Mouse (Mus musculus) midbrain, embryonic 14.5 days (tissue): ENCODE data around the gene Pnma1. TPM values are rescaled to one million over a fixed set of nuclear protein-coding genes. Genes with fewer than 3 reads are reported as not detected.

Source experiments
- ATAC-seq: fragments of 200-750 bp; cut with Nextera tagmentation; 2 replicates; pipeline ENCODE4 v1.8.0; 2017; ENCODE audit warnings: moderate number of reproducible peaks, moderate library complexity; ENCODE audit not compliant: low FRiP score, low TSS enrichment
- DNase-seq: peaks from one replicate; pipeline ENCODE4 v3.0.0-alpha.2; 2015
- H3K27ac ChIP-seq: fragments of 300-500 bp; sonication (generic); replicated peaks from 2 replicates; pipeline ENCODE4 v1.5.1; 2014; ENCODE audit warnings: mild to moderate bottlenecking, low read depth, low read length, moderate library complexity
- H3K27me3 ChIP-seq: fragments of 300-500 bp; sonication (generic); 2 replicates; pipeline ENCODE4 v1.6.1; 2014; ENCODE audit warnings: low read length, control low read depth, mixed read lengths; ENCODE audit not compliant: control insufficient read depth, insufficient read depth
- H3K36me3 ChIP-seq: fragments of 300-500 bp; sonication (generic); 2 replicates; pipeline ENCODE4 v1.6.1; 2014; ENCODE audit warnings: low read length, control low read depth; ENCODE audit not compliant: control insufficient read depth, insufficient read depth
- H3K4me1 ChIP-seq: fragments of 300-500 bp; sonication (generic); 2 replicates; pipeline ENCODE4 v1.6.1; 2014; ENCODE audit warnings: mild to moderate bottlenecking, antibody characterized with exemption, low read length, control low read depth; ENCODE audit not compliant: control insufficient read depth, insufficient read depth
- H3K4me2 ChIP-seq: fragments of 300-500 bp; sonication (generic); 2 replicates; pipeline ENCODE4 v1.6.1; 2014; ENCODE audit warnings: mild to moderate bottlenecking, low read length, moderate library complexity
- H3K4me3 ChIP-seq: fragments of 300-500 bp; sonication (generic); replicated peaks from 2 replicates; pipeline ENCODE4 v1.5.1; 2014; ENCODE audit warnings: low read depth, low read length
- H3K9ac ChIP-seq: fragments of 300-500 bp; sonication (generic); replicated peaks from 2 replicates; pipeline ENCODE4 v1.6.1; 2014; ENCODE audit warnings: mild to moderate bottlenecking, low read length, moderate library complexity
- H3K9me3 ChIP-seq: fragments of 300-500 bp; sonication (generic); 2 replicates; pipeline ENCODE4 v1.6.1; 2016; ENCODE audit warnings: low read length, control low read depth, mixed read lengths; ENCODE audit not compliant: control insufficient read depth
- WGBS: fragments of 180-500 bp; shearing (Covaris S2); extraction: QIAGEN DNeasy Blood & Tissue Kit; methylation state at CpG from one replicate; pipeline ENCODE4 v1.1.7; 2014; 5-methylcytosine and 5-hydroxymethylcytosine counted together
- polyA plus RNA-seq: library from polyadenylated mRNA; unstranded; fragments of >200 nt; fragmentation: Nextera tagmentation; extraction: Ambion mirVana; gene quantifications from 2 replicates; pipeline ENCODE4 v1.2.1, GENCODE M21; 2014

The Pnma1 gene
- polyA plus RNA-seq, 1 experiment from 2014 or later, result 5.4 TPM

GRCm38 (mm10) chr12:84152352-84153190 lies 4.3 kb upstream of the Pnma1 start:
- no peak for DNase-seq
- Histone ChIP-seq H3K4me2 (no peak overlapping the region), H3K36me3 (peaks cover 27% of the 10 kb centered on the region), H3K4me1 (peaks cover 9% of the 10 kb centered on the region; the same call in 1 of the 2 replicates), H3K9ac (no peak overlapping the region), H3K9me3 (no peaks in the 10 kb centered on the region), H3K27me3 (no peaks in the 10 kb centered on the region), H3K4me3 (no peak overlapping the region), H3K27ac (no peak overlapping the region)
- WGBS, result 80% methylated on average over 32 of the region's 32 CpGs
- ATAC-seq, result no peak

- H3K36me3 ChIP-seq, result peaks cover 22% of the 10 kb centered on the region
Measured at GRCm38 (mm10) chr12:84151911-84152310, 3.6 kb upstream of the Pnma1 start.

GRCm38 (mm10) chr12:84150976-84151375 lies 2.7 kb upstream of the Pnma1 start:
- Histone ChIP-seq H3K9me3 (no peaks in the 10 kb centered on the region), H3K4me3 (no peak overlapping the region), H3K9ac (no peak overlapping the region), H3K27me3 (no peaks in the 10 kb centered on the region), H3K36me3 (peaks cover 18% of the 10 kb centered on the region), H3K4me1 (peaks cover 13% of the 10 kb centered on the region; the same call in 1 of the 2 replicates), H3K4me2 (no peak overlapping the region), H3K27ac (no peak overlapping the region)
- DNase-seq, result no peak
- 72% methylated on average over 6 of the region's 6 CpGs for WGBS
- no peak for ATAC-seq

More at GRCm38 (mm10) chr12:84151911-84152310, 3.6 kb upstream of the Pnma1 start:
- DNase-seq (no peak), ATAC-seq (no peak)
- Histone ChIP-seq H3K4me1 (peaks cover 13% of the 10 kb centered on the region; the same call in 1 of the 2 replicates), H3K27me3 (no peaks in the 10 kb centered on the region), H3K9ac (no peak overlapping the region), H3K27ac (no peak overlapping the region), H3K9me3 (no peaks in the 10 kb centered on the region), H3K4me3 (no peak overlapping the region), H3K4me2 (no peak overlapping the region)
- WGBS, result 91% methylated on average over 10 of the region's 10 CpGs

- Histone ChIP-seq H3K27me3 (no peaks in the 10 kb centered on the region), H3K4me2 (no peak overlapping the region), H3K9ac (no peak overlapping the region; the same call in 1 of the 2 replicates), H3K4me1 (peaks cover 13% of the 10 kb centered on the region; the same call in 1 of the 2 replicates), H3K9me3 (no peaks in the 10 kb centered on the region), H3K36me3 (peaks cover 9% of the 10 kb centered on the region), H3K27ac (no peak overlapping the region), H3K4me3 (no peak overlapping the region)
- ATAC-seq (no peak), DNase-seq (peak; percentile 48)
- WGBS, result 42% methylated on average over 15 of the region's 15 CpGs
Measured at GRCm38 (mm10) chr12:84149971-84150370, 1.7 kb upstream of the Pnma1 start.

GRCm38 (mm10) chr12:84148622-84149012 lies 328 bp upstream of the Pnma1 start:
- WGBS, result under 1% methylated on average over 10 of the region's 10 CpGs
- Histone ChIP-seq H3K36me3 (peaks cover 5% of the 10 kb centered on the region; the same call in 1 of the 2 replicates), H3K4me1 (peaks cover 13% of the 10 kb centered on the region; the same call in 1 of the 2 replicates), H3K9ac (no peak overlapping the region), H3K4me2 (peak overlapping the region; percentile 82), H3K27me3 (no peaks in the 10 kb centered on the region), H3K4me3 (peak overlapping the region; percentile 64), H3K27ac (0 out of 2 replicates have a peak overlapping the region, but pooled peaks have one; percentile 33), H3K9me3 (no peaks in the 10 kb centered on the region)
- peak; percentile 32 for ATAC-seq
- DNase-seq, result no peak

- H3K4me3 ChIP-seq, result no peak overlapping the region
- 0 out of 2 replicates have a peak, but pooled peaks cover 2% of the 10 kb centered on the region for H3K4me1 ChIP-seq
- no peak overlapping the region for H3K27ac ChIP-seq
- ATAC-seq, result no peak
- no peaks in the 10 kb centered on the region for H3K27me3 ChIP-seq
- no peak overlapping the region for H3K9ac ChIP-seq
- 57% methylated on average over 14 of the region's 14 CpGs for WGBS
- no peaks in the 10 kb centered on the region for H3K9me3 ChIP-seq
- no peak overlapping the region for H3K4me2 ChIP-seq
- DNase-seq, result no peak
- peaks cover 26% of the 10 kb centered on the region for H3K36me3 ChIP-seq
Measured at GRCm38 (mm10) chr12:84142281-84143050, 5.8 kb downstream of the Pnma1 start.

GRCm38 (mm10) chr12:84141271-84141670 lies 7.0 kb downstream of the Pnma1 start:
- H3K4me3 ChIP-seq, result no peak overlapping the region
- no peak overlapping the region for H3K27ac ChIP-seq
- no peak for DNase-seq
- peaks cover 37% of the 10 kb centered on the region for H3K36me3 ChIP-seq
- no peak for ATAC-seq
- no peaks in the 10 kb centered on the region for H3K4me1 ChIP-seq
- no peak overlapping the region for H3K4me2 ChIP-seq
- H3K27me3 ChIP-seq, result no peaks in the 10 kb centered on the region
- H3K9ac ChIP-seq, result no peak overlapping the region
- no peaks in the 10 kb centered on the region for H3K9me3 ChIP-seq
- WGBS, result 87% methylated on average over 4 of the region's 4 CpGs

GRCm38 (mm10) chr12:84140135-84140534 lies 8.2 kb downstream of the Pnma1 start:
- DNase-seq (no peak), ATAC-seq (no peak)
- H3K4me3 ChIP-seq, result no peak overlapping the region
- H3K27me3 ChIP-seq, result no peaks in the 10 kb centered on the region
- H3K27ac ChIP-seq, result no peak overlapping the region
- H3K36me3 ChIP-seq, result peaks cover 47% of the 10 kb centered on the region
- H3K4me2 ChIP-seq, result no peak overlapping the region
- 77% methylated on average over 4 of the region's 4 CpGs for WGBS
- no peaks in the 10 kb centered on the region for H3K9me3 ChIP-seq
- H3K4me1 ChIP-seq, result no peaks in the 10 kb centered on the region
- no peak overlapping the region for H3K9ac ChIP-seq
